Mouse (Mus musculus) erythroid progenitor cell, adult 5-6 weeks (primary cell): Measurements from ENCODE around the gene Tmem144. TPM values are rescaled to one million over a fixed set of nuclear protein-coding genes. Genes with fewer than 3 reads are reported as not detected.
"Not testable (repeated sequence)": the region's sequence is repeated elsewhere in the genome, so short reads cannot be mapped to it uniquely, and the experiment has no call there.

ENCODE experiments used
- ATAC-seq: replicated peaks from 2 replicates; pipeline ENCODE4 v1.8.0; 2016; ENCODE audit warnings: moderate number of reproducible peaks, mild to moderate bottlenecking, moderate TSS enrichment, inconsistent platforms; ENCODE audit not compliant: poor library complexity, low FRiP score, severe bottlenecking
- total RNA-seq, 2 experiments: library from RNA; stranded (forward) in 1 of 2; stranded (reverse) in 1 of 2; fragments of 150-400 nt in 1 of 2; fragments of 186-747, 209-891 nt in 1 of 2; gene quantifications; 2 replicates each; pipeline versions ENCODE4 v1.2.3 to v1.2.4; 2015 to 2017; ENCODE audit warnings: low replicate concordance in 2 of 2

The Tmem144 gene
- total RNA-seq, 2 experiments from 2014 or later: not detected

GRCm38 (mm10) chr3:79813814-79814490 lies 38.6 kb downstream of the Tmem144 start:
- ATAC-seq: peak; percentile 52; the same call in 1 of the 2 replicates

DNA sequence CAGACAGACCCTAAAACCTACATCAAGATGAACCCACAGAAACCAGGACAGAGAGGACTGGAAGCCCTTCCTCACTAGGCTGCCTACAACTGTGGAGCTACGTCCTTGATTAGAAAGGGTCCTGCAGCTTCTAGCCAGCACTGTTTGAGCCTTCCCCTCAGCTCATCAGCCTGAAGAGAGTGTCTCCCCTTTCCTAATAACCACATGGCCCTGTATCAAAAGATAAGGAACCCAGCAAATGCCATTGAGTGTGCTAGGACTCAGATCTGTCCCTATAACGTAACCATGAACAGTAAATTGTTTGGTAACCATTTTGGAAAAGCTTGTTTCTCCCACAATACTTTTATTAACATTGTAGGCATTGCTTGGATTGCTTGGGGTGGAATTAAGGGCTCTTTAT lies 40.5 kb downstream of the Tmem144 start:
- no peak for ATAC-seq

- no peak for ATAC-seq
Observed at GRCm38 (mm10) chr3:79811632-79812031, 40.9 kb downstream of the Tmem144 start.

DNA sequence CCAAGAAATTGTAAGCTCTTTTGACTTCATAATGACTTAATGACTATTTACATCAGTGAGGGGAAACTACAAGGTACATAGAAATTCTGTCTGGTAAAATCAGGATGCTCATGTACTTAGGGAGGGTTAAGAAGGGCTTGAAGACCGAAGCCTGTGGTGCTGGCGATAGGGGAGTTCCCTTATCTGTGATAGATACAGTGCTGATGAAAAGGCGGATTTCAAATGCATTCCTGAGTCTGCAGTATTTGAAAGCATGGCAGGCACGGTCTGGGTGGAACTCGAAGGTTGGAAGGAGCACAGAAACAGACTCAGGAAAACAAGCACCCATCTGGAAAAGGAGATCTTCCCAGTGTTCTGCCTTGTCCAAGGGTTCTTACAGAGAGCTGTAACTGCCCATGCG lies 42.0 kb downstream of the Tmem144 start:
- no peak for ATAC-seq

DNA sequence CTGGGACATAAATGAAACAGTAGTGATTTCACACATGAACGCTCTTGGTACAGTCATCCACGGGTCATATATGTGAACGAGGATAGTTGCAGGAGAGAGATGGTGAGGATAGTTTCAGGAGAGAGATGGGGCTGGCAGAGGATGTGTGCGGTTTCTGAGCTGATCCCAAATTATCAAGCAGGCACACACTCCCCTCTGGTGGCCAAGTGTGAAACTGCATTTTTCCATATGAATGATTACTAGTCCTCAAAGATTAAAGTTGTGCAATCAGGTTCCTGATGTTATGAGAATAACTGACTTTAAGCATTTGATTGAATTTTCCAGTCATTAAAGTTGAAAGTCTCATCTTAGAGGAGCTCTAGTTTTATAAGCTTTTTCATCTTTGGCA lies 43.4 kb downstream of the Tmem144 start:
- ATAC-seq: no peak; the same call in 1 of the 2 replicates

GRCm38 (mm10) chr3:79808530-79809179 lies 43.9 kb downstream of the Tmem144 start:
- no peak for ATAC-seq

GRCm38 (mm10) chr3:79800761-79801160 lies 51.8 kb downstream of the Tmem144 start:
- ATAC-seq: not testable (repeated sequence)

DNA sequence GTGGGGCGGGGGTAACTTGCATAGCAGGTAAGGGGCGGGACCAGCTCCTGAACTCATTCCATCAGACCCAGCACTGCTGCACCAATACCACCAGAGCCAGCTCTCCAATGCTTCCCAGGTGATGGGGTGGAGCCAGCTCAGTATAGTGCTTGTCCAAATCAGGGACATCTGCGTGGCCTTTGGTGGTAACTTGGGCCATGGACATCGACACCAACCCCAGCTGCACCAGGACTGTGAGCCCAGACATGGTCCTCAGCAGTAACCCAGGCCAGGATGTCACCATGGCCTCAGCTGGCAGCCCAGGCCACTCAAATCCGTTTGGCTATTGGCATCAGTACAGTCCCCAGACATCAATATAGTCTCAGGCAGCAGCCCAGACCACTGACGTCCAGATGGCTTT lies 60.3 kb downstream of the Tmem144 start:
- no peak for ATAC-seq

DNA sequence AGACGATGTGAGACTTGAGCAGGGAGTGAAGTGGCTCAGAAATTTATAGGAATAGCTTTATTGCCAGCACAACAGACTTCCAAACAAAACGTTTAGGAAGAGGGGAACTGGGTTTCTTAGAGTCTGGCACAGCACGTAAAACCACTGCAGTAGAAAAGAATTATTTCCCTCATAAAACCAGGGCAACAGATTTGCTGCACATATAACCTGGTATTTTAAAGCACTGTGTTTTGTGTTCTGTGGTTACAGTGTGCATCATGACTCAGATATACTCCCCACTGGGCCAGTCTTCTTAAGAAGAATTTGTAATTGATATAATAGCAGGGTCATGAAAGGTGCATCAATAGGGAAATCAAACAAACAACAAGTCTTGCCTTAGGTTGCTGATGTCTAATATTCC lies 62.2 kb downstream of the Tmem144 start:
- no peak for ATAC-seq

DNA sequence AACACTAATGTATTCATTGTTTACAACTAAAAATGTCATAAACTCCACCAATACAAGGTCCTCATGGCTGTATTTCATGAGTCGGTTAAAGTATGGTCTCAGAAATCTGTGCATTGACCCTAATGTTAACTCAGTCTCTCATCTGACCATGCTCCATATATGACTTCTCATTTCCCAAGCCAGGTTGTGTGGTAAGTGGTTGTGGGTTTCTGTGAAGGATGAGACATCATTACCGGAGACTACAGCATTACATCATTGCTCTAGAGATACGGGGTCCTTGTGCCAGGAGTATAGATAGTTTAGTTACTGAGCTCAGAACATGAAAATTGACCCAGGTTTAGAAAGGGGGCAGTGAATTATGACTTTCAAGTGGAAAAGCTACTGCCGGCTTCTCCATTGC lies 63.0 kb downstream of the Tmem144 start:
- no peak for ATAC-seq

DNA sequence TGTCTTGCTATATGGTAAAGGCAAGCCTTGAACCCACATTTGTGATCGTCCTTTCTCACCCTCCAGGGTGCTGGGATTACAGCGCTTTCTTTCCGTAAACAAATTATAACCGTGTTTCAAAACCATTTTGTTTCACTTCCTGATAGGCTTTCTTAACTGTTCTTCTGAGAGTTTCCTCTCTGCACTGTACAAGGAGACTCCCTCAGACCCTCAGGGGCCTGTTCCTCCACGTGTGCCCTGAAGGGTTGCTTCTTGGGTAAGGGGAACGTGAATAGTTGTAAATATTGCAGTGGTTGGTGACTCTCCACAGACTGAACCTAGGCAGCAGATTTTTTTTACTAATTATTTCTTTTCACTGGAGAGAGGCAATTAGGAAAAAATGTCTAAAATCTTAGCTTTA lies 63.6 kb downstream of the Tmem144 start:
- ATAC-seq: no peak

- ATAC-seq: no peak
Observed at GRCm38 (mm10) chr3:79784362-79784736, 68.2 kb downstream of the Tmem144 start.

DNA sequence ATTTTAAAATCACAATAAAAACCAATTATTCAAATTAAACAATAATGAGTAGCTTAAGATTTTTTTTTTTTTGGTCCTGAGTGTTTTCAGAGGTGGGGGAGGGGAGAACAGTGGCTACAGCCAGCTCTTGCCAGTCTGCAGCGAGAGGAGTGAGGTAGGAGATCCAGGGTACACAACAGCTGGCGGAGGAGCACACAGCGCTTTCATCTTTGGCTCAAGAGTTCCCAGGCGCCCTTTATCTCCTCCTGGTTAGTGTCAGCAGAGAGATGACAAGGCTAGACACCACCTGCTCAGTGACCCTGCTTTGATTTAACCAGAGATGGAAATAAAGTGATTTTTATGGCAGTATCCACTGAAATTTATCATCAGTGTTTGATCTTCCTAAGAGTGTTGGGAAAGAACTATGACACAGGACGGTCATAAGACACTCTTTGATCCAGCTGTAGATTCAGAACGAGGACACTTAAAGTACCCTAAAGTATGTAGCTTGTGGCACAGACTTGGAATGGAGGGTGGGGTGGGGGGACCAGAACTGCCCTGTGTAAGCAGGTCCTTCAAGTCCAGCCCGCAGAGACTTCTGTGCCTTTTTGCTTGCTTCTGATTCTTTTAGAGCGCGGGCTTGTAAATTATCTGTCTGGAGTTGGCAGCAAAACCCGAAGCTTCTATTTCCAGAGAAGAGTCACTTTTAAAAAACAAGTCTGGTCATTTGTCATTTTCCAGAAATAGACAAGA lies 68.8 kb downstream of the Tmem144 start:
- no peak for ATAC-seq

DNA sequence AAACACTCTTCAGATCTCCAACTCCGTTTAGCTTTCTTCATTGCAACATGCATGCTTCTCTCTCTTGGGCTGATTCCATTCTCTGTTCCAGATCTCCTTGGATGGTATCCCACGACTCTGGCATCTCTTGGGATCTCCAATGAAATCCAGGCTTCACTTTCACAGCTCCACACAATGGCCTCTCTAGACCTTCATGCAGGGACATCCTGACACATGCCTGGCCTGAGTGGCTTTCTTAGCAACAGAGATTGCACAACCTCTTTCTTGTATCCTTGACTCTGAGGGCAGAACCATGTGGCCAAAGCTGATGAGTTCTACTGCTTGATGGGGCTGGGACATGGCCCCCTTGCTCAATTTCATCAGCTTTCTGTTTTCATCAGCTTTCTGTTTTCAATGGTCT lies 79.9 kb downstream of the Tmem144 start:
- ATAC-seq: no peak

Other genes with a start within 250 kb of the Tmem144 start
- 30.3 and 50.3 TPM in 2 replicates for gene 4930579G24Rik, start 223.7 kb downstream of the Tmem144 start, total RNA-seq (2015; ENCODE audit: low replicate concordance)
- gene 4930579G24Rik, start 223.7 kb downstream of the Tmem144 start, total RNA-seq (2017; ENCODE audit: low replicate concordance): 14.9 and 22.4 TPM in 2 replicates
- gene Etfdh, start 223.3 kb downstream of the Tmem144 start, total RNA-seq (2015; ENCODE audit: low replicate concordance): 35.0 and 44.0 TPM in 2 replicates
- 31.8 and 39.0 TPM in 2 replicates for gene Etfdh, start 223.3 kb downstream of the Tmem144 start, total RNA-seq (2017; ENCODE audit: low replicate concordance)
- gene Rxfp1, start 114.9 kb downstream of the Tmem144 start, total RNA-seq (2015; ENCODE audit: low replicate concordance): not detected in 2 replicates
- gene Rxfp1, start 114.9 kb downstream of the Tmem144 start, total RNA-seq (2017; ENCODE audit: low replicate concordance): not detected in 2 replicates
- not detected in 2 replicates for gene Fam198b, start 31.8 kb upstream of the Tmem144 start, total RNA-seq (2015; ENCODE audit: low replicate concordance)
- not detected in 2 replicates for gene Fam198b, start 31.8 kb upstream of the Tmem144 start, total RNA-seq (2017; ENCODE audit: low replicate concordance)